Mouse (Mus musculus) cerebellum, postnatal 14 days (tissue): ENCODE results near the gene Eif3k.

Experiments used
- DNase-seq, 2 experiments: peaks; one replicate each; pipeline ENCODE4 v3.0.0; 2021; ENCODE audit warnings: mixed read lengths in 2 of 2

Gene Eif3k

DNA sequence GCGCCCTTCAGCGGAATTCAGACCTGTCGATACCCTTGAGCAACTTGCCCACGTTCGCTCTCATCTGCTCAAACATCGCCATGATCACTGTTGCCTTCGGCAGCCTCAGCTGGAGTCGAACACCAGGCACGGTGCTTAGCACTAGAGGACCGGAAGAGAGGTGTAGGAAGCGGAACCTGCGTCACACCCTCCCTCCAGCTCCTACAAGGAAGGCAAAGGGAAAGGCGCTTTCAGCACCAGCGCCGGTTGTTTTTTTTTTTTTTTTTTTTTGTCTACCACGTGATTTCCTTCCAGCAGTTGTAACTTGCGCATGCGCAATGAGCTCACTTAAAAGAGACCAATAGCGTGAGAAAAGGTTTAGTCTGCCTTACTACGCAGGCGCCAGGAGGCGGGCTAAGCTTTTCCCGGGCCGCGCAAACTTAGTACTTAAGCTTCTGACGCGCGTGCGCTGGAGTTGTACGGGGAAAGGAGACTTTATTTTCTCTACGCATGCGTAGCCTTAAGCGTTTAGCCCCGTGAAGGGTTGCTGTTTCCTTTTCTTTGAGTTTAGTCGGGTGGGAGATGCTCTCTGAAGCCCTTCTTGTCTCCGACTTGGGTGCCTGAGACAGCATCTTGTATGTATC lies at the start of gene Eif3k, which contains the start of gene Map4k1:
Eif3k (minus strand) TSS at position 214 of the 623 bp plus-strand sequence.
Map4k1 (plus strand) TSS at position 400 of the 623 bp plus-strand sequence.
- peak; percentile 97 for DNase-seq

GRCm38 (mm10) chr7:29029690-29030656 lies 48.3 kb upstream of the Eif3k start:
- no peak for DNase-seq

DNA sequence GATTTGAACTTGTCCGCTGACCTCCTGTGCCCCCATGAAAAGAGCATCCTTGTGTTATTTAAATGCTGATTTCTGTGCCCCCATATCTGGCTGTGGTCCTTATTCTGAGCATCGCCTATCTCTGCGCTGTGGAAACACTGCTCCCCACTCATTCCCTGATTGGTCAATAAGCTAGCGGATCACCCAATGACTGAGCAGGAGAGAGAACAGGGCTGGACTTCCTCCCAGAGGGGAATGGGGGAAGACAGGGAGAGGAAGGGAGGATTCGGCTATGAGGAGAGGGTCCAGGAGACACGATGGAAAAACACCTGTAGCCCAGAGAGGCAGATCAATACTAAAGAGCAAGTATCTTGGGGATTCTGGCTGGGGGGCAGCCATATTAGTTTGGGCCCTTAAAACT lies 47.1 kb upstream of the Eif3k start:
- DNase-seq = no peak

DNA sequence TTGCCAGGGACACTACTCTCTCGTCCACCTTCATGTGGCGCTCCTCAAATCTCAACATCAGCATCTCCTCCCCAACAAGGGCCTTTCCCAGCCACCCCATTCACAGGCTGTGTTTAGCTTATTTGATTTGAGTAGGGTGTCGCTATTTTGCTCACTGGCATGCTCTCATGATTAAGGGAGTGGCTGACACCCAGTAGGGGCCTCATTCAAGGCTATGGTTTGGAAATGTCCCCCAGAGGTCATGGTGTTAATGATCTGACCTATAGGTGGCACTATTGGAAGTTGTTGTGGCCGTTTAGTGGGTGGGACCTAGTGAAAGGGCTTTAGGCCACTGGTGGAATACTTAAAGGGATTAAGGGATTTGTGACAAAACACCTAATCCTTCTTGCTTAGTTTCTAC lies 45.1 kb upstream of the Eif3k start:
- no peak for DNase-seq

DNA sequence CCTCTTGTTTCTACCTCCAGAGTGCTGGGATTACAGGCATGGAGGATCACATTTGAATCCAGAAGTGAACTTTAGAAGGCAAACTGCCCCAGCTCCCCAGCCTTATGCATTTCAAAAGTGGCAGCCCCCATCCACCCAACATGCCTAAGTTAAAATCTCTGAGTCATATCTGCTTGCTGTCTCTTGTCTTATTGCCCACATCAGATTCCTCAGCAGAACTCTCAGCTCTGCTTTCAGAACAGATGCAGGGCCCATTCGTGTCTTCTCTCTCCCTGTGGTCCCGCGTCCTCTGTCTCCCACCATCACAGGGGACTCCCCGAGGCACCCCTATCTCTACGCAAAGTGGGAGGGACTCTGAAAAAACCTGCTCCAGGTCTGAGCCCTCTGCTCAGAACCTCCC lies 44.5 kb upstream of the Eif3k start:
- DNase-seq = no peak

DNA sequence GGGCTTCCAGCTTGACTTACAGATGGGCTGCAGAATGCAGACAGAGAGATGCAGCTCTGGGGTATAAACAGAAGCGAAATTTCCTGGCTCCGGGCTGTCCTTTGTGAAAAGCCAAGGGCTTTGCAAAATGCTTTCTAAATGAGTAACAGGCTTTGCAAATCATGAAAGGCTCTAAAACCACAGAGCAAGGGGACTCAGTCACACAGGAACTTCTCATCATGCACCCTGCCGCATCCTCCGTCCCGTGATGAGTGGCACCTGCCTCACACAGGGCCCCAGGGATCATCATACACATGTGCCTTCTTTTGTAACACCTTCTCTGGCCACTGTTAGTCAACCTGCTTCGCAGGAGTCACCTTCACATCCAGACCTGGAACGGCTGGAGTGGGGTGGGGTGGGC lies 43.9 kb upstream of the Eif3k start:
- no peak for DNase-seq

DNA sequence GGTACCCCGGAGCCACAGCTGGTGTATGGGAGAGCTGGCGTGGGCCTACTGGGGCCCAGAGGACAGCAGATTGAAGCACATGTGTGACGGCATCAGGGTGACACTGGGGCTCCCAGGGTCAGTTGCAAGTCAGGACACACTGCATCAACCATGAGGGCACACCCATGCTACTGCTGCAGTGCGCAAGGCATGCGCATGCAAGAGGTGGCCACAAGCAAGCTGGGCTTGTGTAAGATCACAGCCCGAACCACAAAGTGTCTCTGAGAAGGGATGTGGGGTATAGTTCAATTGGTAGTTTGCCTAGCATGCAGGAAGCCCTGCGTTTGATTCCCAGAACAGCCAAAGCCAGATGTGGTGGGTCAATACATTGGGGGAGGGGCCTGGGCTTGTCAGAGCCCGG lies 41.9 kb upstream of the Eif3k start:
- DNase-seq = no peak

GRCm38 (mm10) chr7:29022479-29022878 lies 40.8 kb upstream of the Eif3k start:
- DNase-seq = no peak

DNA sequence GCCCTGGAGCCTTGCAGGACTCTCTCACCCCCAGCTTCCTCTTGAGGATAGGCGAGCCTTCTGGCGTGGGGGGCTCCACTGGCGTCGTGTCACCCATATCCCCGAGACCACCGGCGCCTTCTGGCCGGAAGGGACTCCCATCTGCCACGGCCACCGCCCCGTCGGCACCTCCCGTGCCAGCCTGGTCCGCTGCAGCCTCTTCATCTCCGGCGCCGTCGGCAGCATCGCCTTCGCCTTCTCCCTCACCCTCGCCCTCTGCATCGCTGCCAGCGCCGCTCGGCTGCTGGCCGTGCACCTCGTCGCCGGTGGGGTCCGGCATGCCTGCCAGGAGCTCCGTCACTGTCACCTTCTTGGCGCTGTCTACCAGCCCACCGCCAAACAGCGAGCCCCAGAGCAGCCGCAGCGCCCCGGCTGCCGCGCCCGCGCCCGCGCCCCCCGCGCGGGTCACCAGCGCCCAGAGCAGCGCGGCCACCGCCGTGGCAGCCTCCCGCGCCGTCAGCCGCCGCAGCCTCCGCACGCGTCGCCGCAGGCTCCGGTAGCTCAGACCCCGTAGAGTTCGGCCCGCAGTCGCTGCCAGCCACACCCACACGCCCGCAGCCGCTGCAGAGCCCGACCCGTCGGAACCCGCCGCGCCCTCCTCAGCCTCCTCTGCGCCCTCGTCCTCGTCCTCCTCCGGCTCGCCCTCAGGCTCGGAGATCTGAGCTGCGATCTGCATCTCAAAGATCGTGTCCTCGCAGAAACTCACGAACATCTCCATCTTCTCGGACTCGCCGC lies 38.0 kb upstream of the Eif3k start:
- DNase-seq = peak; percentile 28 to 36

GRCm38 (mm10) chr7:29017222-29017621 lies 35.6 kb upstream of the Eif3k start:
- no peak for DNase-seq

- no peak for DNase-seq
These were observed 34.8 kb upstream of the Eif3k start for GRCm38 (mm10) chr7:29016440-29016839.

DNA sequence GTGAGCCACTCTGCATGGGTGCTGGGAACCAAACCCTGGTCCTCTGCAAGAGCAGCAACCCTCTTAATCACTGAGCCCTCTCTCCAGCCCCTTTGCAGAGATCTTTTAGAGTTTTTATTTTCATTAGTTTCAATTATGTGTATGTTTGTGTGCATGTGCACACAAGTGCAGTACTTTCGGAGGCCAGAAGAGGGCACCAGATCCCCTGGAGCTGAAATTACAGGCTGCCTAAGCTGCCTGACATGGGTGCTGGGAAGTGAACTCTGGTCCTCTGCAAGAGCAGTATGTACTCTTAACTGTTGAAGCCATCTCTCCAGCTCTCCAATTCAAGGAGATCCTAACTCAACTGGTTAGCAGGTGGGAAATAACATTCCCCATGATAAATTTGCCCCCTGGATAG lies 33.3 kb upstream of the Eif3k start:
- DNase-seq = no peak

DNA sequence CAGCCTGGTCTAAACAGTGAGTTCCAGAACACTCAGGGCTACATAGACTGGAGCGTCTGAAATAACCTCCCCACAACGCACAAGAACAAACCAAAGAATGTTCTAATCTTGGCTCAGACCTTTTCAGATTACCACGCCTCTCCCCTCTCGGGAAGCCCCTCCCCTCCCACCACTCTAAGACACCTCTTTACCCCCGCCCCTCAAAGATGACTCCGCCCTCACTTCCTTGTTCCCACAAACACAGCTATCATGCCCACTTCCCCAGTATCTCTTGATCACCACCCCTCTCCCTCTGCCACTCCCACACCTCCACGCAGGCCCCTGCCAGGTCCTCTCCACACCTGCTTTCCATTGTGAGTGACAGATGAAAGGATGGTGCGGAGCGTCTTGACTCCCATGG lies 27.1 kb upstream of the Eif3k start:
- DNase-seq = no peak

GRCm38 (mm10) chr7:29008171-29008570 lies 26.5 kb upstream of the Eif3k start:
- no peak for DNase-seq

DNA sequence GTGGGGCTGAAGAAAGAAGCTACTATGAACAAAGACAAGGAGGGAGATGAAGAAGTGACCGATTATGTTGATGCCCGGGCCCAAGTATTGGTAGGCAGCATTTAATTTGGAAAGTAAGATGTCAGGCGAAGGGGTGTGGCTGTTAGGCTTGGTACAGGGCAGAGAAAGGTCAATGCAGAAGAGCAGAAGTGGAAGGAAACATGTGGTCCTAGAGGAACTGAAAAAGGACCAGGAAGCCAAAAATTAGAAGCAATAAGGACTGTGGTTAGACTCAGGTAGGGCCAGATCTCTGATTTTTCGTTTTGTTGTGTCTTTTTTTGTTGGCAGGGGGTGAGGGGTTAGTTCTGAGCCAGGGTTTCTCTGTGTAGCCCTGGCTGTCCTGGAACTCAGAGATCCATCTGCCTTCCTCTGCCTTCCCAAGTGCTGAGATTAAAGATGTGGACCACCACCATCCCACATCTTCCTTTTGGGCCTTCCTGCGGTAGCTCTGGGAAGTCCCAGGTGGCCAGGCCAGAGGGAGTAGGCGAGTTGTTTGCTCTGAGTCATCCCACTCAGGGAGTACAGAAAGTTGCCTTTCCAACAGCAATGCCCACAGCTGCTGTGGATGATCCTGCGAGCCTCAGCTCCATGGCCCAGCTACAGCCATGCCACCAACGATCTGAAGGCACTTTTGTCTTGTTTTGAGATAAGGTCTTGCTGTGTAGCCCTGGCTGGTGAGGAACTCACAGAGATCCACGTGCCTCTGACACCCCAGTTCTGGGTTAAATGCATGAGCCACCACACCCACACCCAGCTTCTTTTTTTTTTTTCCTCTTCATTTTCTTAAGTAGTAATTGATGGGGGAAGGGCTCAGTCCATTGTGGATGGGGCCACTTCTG lies 25.8 kb upstream of the Eif3k start:
- DNase-seq = no peak

DNA sequence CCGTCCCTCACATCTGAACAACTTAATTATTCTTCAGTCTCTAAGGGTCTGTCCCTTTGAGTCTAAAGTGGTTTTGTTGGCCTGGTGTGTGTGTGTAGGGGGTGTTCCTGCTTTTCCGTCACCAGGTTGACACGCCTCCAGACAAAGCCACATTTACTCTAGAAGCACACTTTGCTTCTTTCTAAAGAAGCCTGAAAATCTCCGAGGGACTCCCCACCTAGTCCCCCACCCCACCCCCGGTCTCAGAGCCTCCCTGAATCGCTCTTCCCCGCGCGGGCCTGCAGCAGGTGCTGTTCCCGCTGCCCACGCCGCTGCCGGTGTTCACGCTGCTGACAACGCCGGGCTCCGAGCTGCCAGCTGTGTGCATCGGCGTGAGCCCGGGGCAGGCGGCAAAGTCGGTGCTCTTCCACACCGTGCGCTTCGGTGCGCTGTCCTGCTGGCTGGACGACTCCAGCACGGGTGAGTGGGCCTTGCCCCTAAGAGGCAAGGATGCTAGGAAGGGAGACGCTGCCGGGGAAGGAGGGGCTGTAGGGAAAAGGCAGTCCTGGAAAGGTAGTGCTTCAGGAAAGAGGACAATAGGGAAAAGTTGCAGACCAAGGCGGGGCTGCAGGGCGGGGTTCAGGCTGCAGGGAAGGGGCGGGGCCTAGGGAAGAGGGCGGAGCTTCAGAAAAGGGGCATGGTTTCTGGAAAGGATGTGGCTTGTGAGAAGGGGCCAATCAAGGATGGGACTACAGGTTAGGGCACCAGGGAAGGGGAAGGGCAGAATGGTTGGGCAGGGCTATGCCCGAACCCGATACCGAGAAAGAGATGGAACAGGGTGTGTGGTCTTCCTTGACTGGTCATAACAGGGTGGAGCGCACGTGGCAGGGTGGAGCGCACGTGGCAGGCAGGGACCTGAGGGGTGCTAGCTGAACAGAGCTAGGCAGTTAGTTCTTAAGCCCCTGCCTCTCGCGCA lies 19.3 kb upstream of the Eif3k start:
- peak; percentile 24 to 44 for DNase-seq

DNA sequence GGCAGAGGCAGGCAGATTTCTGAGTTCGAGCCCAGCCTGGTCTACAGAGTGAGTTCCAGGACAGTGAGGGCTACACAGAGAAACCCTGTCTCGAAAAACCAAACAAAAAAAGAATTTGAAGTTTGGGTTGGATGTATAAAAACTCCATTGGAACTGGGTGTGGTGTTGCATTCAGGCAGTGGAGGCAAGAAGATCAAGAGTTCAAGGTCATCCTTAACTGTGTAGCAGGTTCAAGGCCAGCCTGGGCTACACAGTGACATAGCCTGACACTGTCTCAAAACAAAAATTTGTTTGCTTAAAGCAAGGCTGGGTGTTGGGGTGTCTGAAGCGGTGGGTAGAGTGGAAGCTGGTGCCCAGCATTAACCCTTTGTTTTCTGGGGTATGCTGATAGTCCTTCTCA lies 11.7 kb upstream of the Eif3k start:
- DNase-seq = no peak

DNA sequence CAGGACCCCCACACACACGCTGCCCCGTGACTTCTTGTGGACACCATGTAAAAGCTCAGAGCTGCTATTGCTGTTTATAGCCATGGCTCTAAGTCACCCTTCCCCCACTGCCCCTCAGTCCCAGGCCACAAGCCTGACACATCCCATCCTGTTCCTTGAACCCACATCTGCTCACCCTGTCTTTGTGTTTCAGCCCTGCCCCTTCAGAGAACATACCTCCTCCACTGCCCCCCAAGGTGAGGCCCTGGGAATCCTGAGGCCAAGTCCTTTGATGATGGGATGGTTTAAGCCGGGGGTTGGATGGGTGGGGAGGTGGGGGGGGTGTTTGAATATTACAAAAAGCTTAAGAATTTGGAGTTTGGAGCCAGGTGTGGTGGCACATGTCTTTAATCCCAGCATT lies 11.3 kb upstream of the Eif3k start:
- DNase-seq = no peak

GRCm38 (mm10) chr7:28991616-28992015 lies 10.0 kb upstream of the Eif3k start:
- no peak for DNase-seq

DNA sequence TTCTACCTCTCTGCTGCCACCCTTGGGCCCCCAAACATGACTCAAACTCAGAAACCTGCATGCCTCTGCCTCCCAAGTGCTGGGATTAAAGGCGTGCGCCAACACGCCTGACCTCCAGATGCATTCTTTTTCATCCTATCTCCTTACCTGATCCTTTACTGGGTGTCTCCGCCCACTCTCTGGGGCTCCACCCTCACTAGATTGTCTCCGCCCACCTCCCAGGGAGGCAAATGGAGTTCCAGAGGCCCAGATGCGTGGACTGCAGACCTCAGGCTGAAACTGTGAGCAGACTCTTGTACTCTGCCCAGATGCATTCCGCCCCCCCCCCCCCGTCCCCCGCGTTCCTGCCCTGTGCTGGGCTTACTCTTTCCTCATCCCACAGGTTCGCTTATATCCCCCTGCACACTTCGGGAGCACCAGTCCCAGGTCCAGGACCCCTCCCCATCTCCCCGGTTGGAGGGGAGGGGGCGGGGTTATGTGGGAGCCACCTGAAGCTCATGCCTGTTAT lies 9.2 kb upstream of the Eif3k start:
- no peak for DNase-seq

GRCm38 (mm10) chr7:28985207-28985606 lies 3.5 kb upstream of the Eif3k start:
- no peak for DNase-seq
